Mouse (Mus musculus) mesoderm, embryonic 11.5 days (tissue): ENCODE results near the gene Pias4.

Source experiments
- DNase-seq: peaks from one replicate; pipeline ENCODE4 v3.0.0-alpha.2; 2012; ENCODE audit warnings: low read depth, low spot score

Gene Pias4

GRCm38 (mm10) chr10:81138821-81139528 lies 28.7 kb downstream of the Pias4 start:
- DNase-seq = no peak

GRCm38 (mm10) chr10:81138131-81138782 lies 29.5 kb downstream of the Pias4 start:
- no peak for DNase-seq

GRCm38 (mm10) chr10:81137252-81138130 lies 30.2 kb downstream of the Pias4 start:
- DNase-seq = peak; percentile 99

- no peak for DNase-seq
Measured at GRCm38 (mm10) chr10:81136706-81137231, 31.0 kb downstream of the Pias4 start.

- DNase-seq = peak; percentile 71
Measured at GRCm38 (mm10) chr10:81135831-81136705, 31.7 kb downstream of the Pias4 start.

- no peak for DNase-seq
Measured at GRCm38 (mm10) chr10:81134966-81135681, 32.6 kb downstream of the Pias4 start, which contains the start of gene Zbtb7a. Zbtb7a (plus strand) TSS chr10:81135220.

GRCm38 (mm10) chr10:81134181-81134587 lies 33.5 kb downstream of the Pias4 start:
- no peak for DNase-seq

- no peak for DNase-seq
Measured at GRCm38 (mm10) chr10:81123500-81123899, 44.2 kb downstream of the Pias4 start.

GRCm38 (mm10) chr10:81122889-81123288 lies 44.8 kb downstream of the Pias4 start:
- DNase-seq = no peak

GRCm38 (mm10) chr10:81120650-81121049 lies 47.1 kb downstream of the Pias4 start:
- DNase-seq = no peak

- no peak for DNase-seq
Measured at GRCm38 (mm10) chr10:81119625-81120024, 48.1 kb downstream of the Pias4 start.

- DNase-seq = no peak
Measured at GRCm38 (mm10) chr10:81112946-81113345, 54.8 kb downstream of the Pias4 start.

GRCm38 (mm10) chr10:81106113-81106721 lies 61.5 kb downstream of the Pias4 start:
- DNase-seq = peak; percentile 92

GRCm38 (mm10) chr10:81105565-81106112 lies 62.1 kb downstream of the Pias4 start, which contains the start of gene Map2k2:
Map2k2 (plus strand) TSS chr10:81105915.
- DNase-seq = peak; percentile 98
